Mouse (Mus musculus): ENCODE data around the gene Vps11. TPM values are rescaled to one million over a fixed set of nuclear protein-coding genes. Genes with fewer than 3 reads are reported as not detected.
"Not testable (repeated sequence)": the region's sequence is repeated elsewhere in the genome, so short reads cannot be mapped to it uniquely, and the experiment has no call there.

The Vps11 gene
- total RNA-seq, 2 experiments from 2014 or later: 7.7 to 7.8 TPM

DNA sequence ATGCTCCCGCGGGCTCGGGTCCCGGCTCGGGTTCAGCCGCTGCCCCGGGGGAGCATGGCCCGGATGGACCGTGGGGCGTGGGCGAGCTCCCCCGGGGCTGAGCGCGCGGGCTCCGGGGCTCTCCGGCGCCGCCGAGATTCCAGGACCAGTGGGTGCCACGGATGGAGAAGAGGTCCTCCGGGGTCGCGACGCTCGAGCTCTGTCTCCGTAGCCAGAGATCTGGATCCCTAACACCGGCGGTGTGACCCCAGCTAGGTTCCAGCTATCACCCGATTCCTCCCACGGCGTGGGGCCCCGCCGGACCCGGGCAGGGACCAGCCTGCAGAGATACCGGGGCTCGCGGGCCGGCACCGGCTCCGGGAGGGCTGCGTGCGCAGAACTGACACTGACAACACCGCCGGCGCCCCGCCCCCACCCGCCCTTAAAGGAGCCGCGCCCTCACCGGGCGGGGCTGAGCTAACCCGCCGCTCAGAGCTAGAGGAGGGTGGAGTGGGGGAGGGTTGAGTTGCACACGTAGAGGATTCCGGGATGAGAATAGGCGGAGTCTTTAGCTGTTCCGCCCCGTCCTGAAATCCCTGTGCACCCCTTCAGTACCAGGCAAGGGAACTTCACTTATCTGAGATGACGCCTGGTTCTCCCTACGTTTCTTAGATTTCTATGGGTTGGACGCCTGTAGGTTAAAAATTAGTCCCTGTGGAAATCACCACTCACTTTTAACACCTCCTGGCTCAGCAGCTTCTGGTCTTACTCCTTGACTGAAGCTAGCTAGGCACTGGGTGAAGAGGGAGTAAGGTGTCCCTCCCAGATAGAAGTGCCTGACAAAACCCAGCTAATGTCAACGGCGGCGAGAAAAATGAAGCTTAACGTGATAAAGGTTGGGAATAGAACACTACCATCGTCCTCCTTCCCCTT is 41.3 kb downstream of the Vps11 start, which contains the start of gene C2cd2l:
TSS of gene C2cd2l (minus strand) at position 399 of the 912 bp plus-strand sequence.
- ATAC-seq (replicated peaks; ENCODE audit: low FRiP score, poor library complexity, severe bottlenecking): peak; percentile 88

DNA sequence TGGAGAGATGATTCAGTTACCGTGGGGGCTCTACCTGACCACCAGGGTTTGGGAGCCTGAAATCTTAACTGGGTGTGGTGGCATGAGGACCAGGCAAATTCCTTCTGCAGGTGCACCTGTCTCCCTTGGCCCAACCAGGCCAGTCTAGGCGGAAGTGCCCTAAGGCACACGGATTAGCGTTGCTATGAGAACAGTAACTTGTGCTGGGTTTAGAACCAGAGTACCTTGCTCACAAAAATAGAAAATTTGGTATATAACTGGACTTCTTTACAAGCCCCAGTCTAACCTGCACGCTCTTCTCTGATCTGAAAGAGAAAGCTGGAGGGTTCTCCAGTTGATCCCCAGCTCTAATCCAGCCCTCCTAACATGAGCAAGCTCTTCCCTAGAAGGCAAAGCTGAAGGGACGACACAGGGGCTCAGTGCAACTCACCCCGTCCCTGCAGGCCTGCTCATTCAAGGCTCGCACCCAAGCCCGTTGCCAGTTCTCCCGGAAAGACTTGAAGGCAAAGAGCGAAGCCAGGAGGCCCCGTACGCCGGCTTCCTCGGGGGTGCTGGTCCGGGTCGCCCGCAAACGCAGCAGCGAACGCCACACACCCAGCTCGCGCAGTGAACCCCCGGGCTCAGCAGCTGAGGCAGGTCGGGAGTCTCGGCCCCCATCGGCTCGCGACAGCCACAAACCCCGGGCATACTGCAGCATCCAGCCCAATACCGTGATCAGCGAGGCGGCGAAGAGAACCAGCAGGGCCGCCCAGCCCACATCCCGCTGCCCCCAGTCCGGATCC is 42.2 kb downstream of the Vps11 start:
- ATAC-seq (replicated peaks; ENCODE audit: low FRiP score, poor library complexity, severe bottlenecking): peak; percentile 28

DNA sequence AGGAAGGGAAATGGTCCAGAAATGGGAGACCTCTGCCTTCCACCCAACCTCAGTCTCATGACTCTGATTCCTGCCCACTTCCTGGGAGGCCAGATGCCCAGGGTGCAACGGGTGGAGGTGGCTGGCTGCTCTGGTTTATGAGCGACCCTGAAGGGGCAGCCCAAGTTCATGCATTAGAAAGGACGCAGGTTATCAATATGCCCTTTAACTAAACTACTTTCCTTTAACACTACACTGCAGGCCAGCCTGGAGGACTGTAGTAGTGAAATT is 42.7 kb downstream of the Vps11 start:
- no peak for ATAC-seq (replicated peaks; ENCODE audit: low FRiP score, poor library complexity, severe bottlenecking)

DNA sequence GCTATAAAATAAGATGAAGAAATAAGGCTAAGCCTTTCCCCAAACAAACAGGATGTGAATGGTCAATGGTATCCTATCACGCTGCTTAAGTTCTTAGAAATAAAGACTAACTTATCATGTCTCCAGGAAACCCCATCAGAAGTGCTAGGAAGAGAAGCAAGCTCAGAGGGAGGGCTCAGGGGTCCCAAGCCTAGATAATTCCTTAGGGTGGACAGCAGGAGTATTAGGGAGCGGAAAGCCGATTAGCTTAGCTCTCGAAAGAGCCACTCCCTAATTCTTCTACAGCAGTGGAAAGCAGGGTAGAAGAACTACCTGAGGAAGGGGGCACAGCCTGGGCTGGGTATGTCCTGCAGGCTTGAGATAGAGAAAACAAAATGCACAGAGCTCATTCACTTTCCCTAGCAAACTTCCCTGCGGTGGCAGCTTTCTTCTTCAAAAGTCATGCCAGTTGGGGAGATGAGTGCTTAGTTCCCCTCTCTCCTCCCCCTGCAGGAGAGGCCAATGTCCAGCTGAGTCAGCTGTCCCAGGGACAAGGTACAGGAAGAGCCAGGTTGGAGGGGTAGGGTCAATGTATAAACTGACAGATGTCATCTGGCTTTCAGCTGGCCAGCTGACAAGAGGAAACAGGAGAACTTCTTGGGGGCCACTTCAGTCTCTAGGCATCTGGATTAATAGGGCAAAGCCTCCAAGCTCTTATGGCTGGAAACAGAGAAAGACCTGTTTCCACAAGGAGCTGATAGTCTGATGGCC is 43.2 kb downstream of the Vps11 start:
- no peak for ATAC-seq (replicated peaks; ENCODE audit: low FRiP score, poor library complexity, severe bottlenecking)

DNA sequence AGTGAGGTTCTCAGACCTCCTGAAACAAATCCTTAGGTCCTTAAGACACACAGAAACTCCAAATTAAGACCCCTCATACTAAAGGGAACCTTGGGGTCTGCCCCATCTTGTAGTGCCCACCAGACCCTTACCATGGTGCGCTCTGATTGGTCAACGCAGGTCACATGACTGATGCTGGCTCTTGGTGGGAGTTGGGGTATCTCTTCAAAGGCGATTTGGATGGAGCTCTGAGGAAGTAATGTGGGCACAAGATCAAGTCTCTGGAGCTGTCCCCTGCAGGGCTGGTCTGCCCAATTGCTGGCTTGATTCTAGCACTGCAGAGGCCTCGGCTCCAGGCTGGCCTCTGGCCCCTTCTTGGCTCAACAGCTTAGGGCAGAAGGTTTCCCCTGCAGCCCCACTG is 44.0 kb downstream of the Vps11 start:
- ATAC-seq (replicated peaks; ENCODE audit: low FRiP score, poor library complexity, severe bottlenecking): no peak

DNA sequence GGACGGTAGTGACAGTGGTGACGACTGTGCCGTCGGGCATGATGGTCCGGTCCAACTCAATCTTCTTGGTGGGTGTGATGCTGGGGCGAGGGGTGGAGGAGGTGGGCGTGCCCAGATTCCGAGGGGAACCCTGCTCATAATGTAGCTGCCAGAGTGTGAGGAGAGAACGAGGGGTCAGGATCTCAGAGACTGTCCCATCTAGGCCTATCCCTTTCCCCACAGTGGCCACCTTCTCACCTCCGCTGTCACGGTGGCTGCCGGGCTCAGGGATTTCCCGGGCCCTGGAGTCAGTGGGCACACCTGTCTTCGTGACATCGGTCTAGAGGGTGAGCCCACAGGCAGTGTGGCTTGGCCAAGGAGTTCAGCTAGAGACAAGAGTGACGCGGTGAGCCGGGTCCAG is 46.6 kb downstream of the Vps11 start:
- ATAC-seq (replicated peaks; ENCODE audit: low FRiP score, poor library complexity, severe bottlenecking): no peak

DNA sequence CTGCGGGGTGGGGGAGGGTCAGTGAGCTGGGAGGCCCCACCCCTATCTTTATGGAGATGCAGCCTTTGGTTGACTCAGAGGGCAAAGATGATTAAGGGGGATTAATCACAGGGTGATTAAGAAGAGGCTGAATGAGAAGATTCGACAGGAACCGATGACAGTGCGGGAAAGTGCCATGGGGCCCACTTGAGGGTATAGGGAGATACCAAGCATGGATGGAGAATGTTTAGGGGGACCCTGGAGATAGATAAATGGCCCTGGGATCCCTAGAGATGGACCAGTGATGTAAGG is 47.3 kb downstream of the Vps11 start:
- ATAC-seq (replicated peaks; ENCODE audit: low FRiP score, poor library complexity, severe bottlenecking): no peak

DNA sequence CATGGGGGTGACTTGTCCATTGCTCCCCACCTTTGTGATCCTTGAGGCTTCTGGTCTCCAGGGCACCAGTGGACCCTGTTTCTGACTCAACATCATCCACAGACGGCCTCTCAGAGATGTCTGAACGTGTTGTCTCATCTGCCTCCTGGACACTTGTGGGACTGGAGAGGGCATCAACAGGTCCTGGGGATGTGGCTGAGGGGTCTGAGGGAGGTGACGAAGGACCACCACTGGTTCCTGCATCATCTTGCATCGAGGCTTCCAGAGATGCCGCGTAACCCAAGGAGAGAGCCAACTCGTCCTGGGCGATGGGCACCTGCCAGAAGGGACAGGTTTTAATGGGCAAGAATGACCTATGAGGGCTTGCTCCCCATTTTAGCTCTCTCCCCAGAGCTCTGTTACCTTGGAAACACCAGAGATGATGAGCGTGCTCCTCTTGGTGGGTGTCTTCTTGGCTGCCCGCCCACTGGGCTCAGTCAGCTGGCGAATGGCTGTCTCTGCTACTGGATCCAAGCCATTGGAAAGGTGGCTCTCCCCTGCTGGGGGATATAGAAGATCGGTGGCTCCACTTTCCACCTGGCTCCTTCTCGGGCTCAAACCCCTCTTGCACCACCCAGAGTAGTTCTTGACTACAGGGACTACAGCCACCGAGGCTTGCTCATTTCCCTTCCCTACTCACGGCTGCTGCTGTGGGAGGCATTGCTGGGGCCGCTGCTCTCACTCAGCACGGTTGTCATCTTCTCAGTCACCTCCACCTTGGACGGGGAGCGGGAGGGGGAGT is 47.8 kb downstream of the Vps11 start:
- ATAC-seq (replicated peaks; ENCODE audit: low FRiP score, poor library complexity, severe bottlenecking): no peak

DNA sequence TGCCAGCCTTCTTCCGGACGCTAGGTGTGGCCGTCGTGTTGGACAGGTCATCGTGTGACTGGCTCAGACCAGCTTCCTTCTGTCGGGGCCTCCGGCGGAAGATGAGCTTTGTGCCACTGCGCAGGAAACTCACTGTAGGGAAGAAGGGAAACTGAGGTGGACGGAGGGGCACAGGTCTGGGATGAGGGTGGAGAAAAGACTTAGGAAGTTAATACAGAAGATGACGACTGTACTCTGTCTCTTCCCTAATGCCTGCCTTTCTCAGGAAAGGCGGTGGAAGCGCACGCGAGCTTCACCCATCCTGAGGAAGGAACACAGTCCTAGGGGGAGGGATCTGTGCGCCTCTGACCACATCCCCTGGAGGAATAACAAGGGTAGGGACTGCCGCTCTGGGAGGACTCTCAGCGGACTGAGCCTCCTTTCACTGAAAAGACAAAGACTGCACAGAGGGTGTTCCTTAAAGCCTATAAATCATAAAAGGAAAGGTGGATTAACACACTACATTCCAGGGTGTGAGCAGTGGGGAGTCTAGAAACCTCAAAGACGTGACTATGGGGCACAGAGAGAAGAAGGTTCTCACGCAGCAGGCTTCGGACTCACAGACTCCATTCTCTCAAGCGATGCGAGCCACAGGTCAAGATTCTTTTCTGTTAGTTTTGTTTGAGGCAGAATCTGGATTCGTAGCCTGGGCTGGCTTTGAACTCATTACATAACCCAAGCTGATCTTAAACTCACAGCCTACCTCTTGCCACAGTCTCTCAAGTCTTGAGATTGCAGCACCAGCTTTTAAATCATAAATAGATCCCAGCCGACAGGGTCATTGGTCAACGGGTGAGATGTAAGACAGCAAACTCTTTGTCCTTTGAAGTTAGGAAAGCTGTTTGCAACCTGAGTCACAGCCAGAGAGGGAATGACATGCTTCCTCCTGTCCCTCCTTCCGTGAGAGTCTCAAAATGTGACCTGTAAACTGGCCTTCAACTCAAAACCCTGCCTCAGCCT is 50.0 kb downstream of the Vps11 start:
- no peak for ATAC-seq (replicated peaks; ENCODE audit: low FRiP score, poor library complexity, severe bottlenecking)

DNA sequence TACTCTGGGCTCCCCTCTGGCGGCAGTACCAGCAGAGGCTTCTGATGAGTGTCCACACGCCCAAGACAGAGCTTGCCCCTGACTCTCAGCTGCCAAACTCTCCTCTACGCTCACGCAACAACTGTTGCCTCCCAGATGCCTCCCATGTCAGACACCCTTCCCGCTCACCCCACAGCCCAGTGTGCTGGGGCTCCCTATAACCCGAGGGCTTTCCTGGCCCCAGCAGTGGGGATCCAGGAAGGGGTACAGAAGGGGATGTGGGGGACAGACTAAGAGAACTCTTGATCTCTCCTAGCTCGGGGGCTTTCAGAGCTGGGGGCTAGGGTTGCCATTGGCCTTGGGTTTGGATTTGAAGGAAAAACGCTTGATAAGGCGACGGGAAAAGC is 50.7 kb downstream of the Vps11 start:
- ATAC-seq (replicated peaks; ENCODE audit: low FRiP score, poor library complexity, severe bottlenecking): no peak

DNA sequence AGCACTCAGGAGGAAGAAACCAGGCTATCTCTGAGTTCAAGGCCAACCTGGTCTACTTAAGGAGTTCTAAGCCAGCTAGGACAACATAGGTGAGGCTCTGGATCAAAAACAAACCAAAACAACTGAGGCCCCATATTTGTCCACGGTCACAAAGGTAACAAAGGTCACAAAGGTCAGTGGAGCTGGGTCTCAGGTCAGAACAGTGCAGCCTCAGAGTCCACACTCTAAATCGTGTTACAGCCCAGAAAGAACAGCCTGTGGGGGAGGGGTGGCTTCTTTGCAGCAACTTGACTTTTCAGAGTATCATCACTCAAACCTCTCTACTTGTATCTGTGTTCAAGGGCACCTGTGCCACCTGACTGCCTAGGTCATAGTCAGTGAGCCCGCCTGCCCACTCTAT is 51.7 kb downstream of the Vps11 start:
- no peak for ATAC-seq (replicated peaks; ENCODE audit: low FRiP score, poor library complexity, severe bottlenecking)

DNA sequence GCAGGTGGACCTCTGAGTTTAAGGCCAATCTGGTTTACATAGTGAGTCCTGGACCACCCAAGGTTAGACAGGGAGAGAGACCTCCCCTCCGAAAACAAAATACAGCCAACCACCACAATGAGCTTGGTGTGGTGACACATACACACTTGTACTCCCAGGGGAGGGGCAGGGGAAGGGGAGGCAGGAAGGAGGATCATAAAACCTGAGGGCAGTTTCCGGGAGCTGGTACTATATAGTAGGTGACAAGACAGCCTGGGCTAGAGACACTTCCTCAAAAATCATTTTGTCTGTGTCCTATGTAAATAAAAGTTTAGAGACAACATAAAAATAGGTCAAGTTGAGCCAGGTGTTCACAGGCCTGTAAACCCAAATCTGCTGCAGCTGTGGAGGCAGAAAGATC is 54.2 kb downstream of the Vps11 start:
- no peak for ATAC-seq (replicated peaks; ENCODE audit: low FRiP score, poor library complexity, severe bottlenecking)

DNA sequence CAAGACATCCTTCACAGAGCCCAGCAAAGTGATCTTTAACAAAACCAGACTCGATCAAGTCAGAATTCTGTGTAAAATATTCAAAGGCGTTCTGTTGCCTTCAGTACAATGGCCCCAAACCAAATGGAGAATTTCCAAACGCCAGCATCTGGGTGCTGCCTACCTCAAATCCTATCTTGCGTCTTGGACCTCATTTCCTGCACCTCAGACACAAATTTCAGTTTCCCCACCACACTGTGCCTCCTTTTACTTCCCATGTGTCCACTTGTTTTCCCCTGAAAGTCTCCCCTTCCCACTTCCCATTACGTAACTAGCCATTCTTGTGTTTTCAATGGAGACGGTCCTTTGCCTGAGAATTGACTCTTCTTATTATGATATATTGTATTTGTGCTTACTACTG is 54.9 kb downstream of the Vps11 start:
- ATAC-seq (replicated peaks; ENCODE audit: low FRiP score, poor library complexity, severe bottlenecking): no peak

DNA sequence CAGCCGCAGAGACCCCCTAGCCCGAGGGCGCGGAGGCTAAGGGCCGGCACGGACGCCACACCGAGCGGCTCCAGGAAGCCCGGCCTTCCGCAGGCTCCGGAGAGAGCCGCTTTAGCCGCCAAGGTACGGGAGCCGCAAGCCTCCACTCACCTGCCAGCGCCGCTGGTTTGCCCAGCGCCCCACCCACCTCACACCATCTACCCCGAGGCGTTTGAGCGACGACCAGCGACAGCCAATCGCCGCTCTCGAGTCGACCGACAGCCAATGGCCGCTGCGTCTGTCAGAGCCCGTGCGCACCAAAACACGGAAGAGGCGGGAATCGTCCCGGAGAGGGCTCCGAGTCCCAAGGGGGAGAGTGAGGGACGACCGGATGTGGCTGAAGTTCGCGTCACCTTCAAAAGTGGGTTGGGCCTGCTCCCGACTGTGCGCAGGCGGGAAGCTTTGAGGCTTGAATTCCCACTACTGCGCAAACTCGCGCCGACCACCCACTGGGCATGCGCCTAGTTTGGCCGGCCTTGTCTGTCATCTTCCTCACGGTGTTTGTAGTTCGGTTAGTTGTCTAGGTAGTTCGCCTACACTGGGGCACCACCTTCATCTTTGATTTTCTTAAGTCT is 55.9 kb downstream of the Vps11 start, which contains the start of gene Hinfp:
TSS of gene Hinfp (minus strand) at position 206 of the 614 bp plus-strand sequence.
- peak; percentile 98 for ATAC-seq (replicated peaks; ENCODE audit: low FRiP score, poor library complexity, severe bottlenecking)

DNA sequence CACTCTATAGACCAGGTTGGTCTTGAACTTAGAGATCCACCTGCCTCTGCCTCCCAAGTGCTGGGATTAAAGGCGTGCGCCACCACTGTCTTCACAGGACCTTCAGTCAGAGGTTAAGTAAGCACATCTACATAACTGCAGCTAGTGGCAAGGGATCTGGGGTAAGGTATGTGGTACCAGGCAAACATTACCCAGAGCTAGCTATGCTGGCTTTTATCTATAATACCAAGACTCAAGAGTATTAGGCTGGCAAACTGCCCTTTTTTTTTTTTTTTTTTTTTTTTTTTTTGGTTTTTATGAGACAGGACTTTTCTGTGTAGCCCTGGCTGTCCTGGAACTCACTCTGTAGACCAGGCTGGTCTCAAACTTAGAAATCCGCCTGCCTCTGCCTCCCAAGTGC is 61.5 kb downstream of the Vps11 start:
- not testable (repeated sequence) for ATAC-seq (replicated peaks; ENCODE audit: low FRiP score, poor library complexity, severe bottlenecking)
